Mouse (Mus musculus) stomach, postnatal 0 days (tissue): ENCODE measurements around the gene Bax.

Experiments
- CTCF ChIP-seq: IDR thresholded peaks from 2 replicates; pipeline ENCODE4 v1.5.1; 2016; ENCODE audit warnings: antibody characterized with exemption, low read depth, mild to moderate bottlenecking, moderate library complexity
- EP300 ChIP-seq: optimal IDR thresholded peaks from 2 replicates; pipeline ENCODE3; 2016; ENCODE audit warnings: antibody characterized with exemption

DNA sequence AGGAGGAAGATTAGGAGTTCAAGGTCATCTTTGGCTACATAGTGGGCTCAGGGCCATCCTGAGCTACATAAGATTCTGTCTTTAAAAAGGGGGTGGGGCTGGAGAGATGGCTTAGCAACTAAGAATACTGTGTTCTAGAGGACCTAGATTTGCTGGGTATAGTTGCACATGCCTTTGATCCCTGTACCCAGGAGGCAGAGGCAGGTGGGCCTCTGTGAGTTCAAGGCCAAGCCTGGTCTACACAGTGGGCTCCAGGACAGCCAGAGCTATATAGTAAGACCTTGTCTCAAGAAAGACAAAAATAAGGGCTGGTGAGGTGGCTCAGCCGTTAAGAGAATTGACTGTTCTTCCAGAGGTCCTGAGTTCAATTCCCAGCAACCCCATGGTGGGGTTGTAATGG lies 16.7 kb downstream of the Bax start:
- TF ChIP-seq CTCF (no peak), EP300 (no peak)
